Comparison of ENCODE assay signal across 11 mouse cellular contexts in genomic region chr8:88664947-88665346, GRCm38 (mm10). TPM values are rescaled to one million over a fixed set of nuclear protein-coding genes. Genes with fewer than 3 reads are reported as not detected.
A peak's percentile ranks its signal among the peaks of the same experiment; 100 is the strongest.
DNase-seq lines count a peak whose midpoint lies in the region.
"Had no signal": no experiment of that assay in that cellular context is flagged by ENCODE, and none has a peak within 500 bp of the region (broad histone marks: within the 10 kb centered on the region; RNA-seq: fewer than 3 reads in every experiment).

No protein-coding gene starts in this region.

- peak; percentile 68 for DNase-seq in left cerebral cortex, postnatal 4 days
- DNase-seq in left cerebral cortex, adult 11 months (ENCODE audit: low spot score): no peak
- peak; percentile 57 for DNase-seq in ZHBTc4 (ENCODE audit: low read depth, low spot score)
- DNase-seq in cerebellum, adult 18-20 months: peak; percentile 71 to 74
- DNase-seq in kidney, adult 9 months: peak; percentile 60
- DNase-seq in urinary bladder, postnatal 14 days (ENCODE audit: low spot score): no peak
- no peak for DNase-seq in embryo, embryonic 9.5 days (ENCODE audit: extremely low spot score)
- DNase-seq in gastrocnemius, adult 18-20 months (ENCODE audit: low spot score): no peak
- DNase-seq: adrenal gland, adult 8-10 months; heart, adult 2 months; liver, postnatal 0 days had no signal

- intact Hi-C loops in left cerebral cortex, postnatal 4 days (cut with DNase I): no loop called here

RNA-seq across cellular contexts. Expression of gene Nod2, which starts 17.8 kb away (rescaled TPM):
- total RNA-seq in left cerebral cortex, postnatal 4 days (2021): under 1 TPM; 0.66 to 0.89 TPM
- under 1 TPM; 0.27 to 0.66 TPM for total RNA-seq in gastrocnemius, adult 18-20 months (2021)

RNA-seq across cellular contexts. Expression of gene Snx20, which starts 29.0 kb away (rescaled TPM):
- total RNA-seq in left cerebral cortex, postnatal 4 days (2021): under 1 TPM; 0.84 to 0.89 TPM
- total RNA-seq in gastrocnemius, adult 18-20 months (2021): under 1 TPM; 0.18 to 0.38 TPM

RNA-seq across cellular contexts. Expression of gene Cyld, which starts 31.9 kb away (rescaled TPM):
- 10 to 100 TPM; 34.9 to 36.1 TPM for total RNA-seq in left cerebral cortex, postnatal 4 days (2021)
- total RNA-seq in gastrocnemius, adult 18-20 months (2021): 10 to 100 TPM; 20.9 to 22.8 TPM

Comparison
In these comparisons a context has a peak if more than half of its experiments do, and no peak if none do; other contexts are left out.
1. DNase-seq: peak in left cerebral cortex, postnatal 4 days (single experiment), ZHBTc4 (single experiment), cerebellum, adult 18-20 months (2 of 2) and kidney, adult 9 months (single experiment); none in left cerebral cortex, adult 11 months (single experiment), urinary bladder, postnatal 14 days (single experiment), embryo, embryonic 9.5 days (single experiment) and gastrocnemius, adult 18-20 months (single experiment).